Mouse (Mus musculus): ENCODE results near the gene Gm3250. TPM values are rescaled to one million over a fixed set of nuclear protein-coding genes. Genes with fewer than 3 reads are reported as not detected.
"Not testable (repeated sequence)": the region's sequence is repeated elsewhere in the genome, so short reads cannot be mapped to it uniquely, and the experiment has no call there.

Gene Gm3250
- not detected for total RNA-seq (2021)

- not testable (repeated sequence) for DNase-seq
Measured at GRCm38 (mm10) chr10:77782442-77782841, at the start of gene Gm3250. Gene Gm3250 (minus strand): TSS chr10:77782542.

DNA sequence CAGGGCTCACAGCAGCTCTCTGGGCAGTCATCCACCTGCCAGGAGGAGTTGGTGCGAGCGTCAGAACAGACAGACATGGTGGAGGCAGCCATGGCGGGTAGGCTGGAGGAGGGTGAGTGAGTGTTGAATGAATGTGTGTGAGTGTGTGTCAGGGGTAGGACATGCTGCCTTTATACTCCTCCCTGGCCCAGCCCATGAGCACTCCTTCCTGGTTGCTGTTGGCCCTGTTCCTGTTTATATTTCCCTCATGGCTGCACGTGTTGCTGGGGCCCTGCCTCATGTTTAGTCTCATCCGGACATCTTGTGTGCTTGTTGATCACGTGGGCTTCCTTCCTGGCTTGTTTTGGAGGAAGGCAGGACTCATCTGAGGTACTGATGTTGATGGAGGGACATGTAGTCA lies 44.6 kb upstream of the Gm3250 start, which contains the start of gene Krtap10-4:
Gene Krtap10-4, minus strand, starts transcription at position 145 of the 400 bp plus-strand sequence.
- DNase-seq: no peak

DNA sequence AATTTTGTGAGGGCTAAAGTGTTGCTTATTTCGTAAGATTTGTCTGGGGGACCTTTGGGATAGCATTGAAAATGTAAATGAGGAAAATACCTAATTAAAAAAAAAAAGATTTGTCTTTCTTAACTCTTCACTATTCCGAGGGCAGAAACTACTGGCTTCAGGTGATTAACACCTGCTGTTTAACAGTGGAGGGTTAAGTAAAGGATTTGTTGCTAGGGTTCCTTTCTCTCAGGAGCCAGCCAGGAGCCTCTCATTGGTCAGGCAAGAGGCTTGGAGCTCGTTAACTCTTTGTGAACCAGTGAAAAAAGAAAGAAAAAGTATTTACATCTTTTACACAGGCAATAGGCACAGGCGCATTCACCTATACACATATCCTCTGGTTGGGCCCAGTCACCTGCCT lies 36.9 kb upstream of the Gm3250 start:
- no peak for DNase-seq

DNA sequence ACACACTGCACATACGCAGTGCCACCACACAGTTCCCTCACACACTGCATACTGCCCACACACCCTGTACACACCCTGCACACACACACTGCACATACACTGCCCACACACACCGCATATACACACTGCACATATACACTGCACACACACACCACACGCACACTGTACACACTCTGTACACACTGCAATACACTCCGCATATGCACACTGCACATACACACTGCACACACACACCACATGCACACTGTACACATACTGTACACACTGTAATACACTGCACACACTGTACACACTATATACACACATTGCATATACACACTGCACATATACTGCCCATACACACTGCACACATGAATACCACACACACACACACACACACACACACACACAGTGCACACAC lies 36.2 kb upstream of the Gm3250 start:
- DNase-seq: no peak

GRCm38 (mm10) chr10:77815514-77815913 lies 33.2 kb upstream of the Gm3250 start:
- no peak for DNase-seq

DNA sequence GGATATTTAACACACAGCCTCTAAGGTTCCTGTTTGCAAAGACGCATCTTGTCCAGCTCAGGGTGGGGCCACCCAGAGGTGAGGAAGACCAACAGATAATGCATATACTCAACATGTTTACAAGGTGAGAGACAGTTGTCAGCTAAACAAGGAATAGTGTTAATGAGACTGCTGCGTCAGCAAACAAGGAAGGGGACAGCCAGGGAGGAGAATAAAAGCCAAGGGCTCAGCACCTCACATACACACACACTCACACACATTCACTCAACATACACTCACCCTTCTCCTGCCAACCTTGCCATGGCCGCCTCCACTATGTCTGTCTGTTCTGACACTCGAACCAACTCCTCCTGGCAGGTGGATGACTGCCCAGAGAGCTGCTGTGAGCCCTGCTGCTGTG lies 32.0 kb upstream of the Gm3250 start, which contains the start of gene Gm2696:
Gene Gm2696, plus strand, starts transcription at position 301 of the 400 bp plus-strand sequence.
- DNase-seq: no peak

DNA sequence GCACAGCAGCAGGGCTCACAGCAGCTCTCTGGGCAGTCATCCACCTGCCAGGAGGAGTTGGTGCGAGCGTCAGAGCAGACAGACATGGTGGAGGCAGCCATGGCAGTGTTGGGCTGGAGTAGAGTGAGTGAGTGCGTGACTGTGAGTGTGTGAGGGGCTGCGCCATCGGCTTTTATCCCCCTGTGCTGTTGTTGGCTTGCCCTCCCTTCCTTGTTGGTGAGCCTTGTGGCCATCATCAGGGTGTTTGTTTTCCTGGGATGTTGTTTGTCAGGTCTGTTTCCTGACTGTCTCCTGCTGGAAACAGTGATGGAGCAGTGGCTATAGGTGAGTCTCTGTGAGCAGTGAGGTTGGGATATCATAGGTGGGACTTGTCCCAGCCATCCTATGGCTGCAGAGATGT lies 29.4 kb upstream of the Gm3250 start, which contains the start of gene Gm9507:
Gene Gm9507, minus strand, starts transcription at position 101 of the 400 bp plus-strand sequence.
- no peak for DNase-seq

DNA sequence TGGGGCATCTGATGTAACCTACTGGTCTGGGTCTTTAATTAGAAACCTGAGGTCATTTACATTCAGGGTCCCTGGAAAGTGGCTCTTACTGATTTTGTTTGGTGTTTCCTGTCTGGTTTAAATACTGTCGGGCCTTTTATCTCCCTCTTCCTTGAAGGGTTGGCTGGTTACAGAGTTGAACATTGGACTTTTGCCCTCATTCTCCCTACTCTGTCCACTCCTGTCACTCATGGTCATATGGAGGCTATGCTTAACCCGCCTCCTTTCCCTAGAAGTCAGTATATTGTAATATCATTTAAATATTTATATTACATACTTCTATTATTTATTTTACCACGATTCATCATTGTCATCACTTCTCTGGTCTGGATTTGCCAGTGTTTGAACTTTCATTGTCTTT lies 21.8 kb upstream of the Gm3250 start:
- DNase-seq: no peak

- DNase-seq: no peak
Measured at GRCm38 (mm10) chr10:77798921-77799508, 16.7 kb upstream of the Gm3250 start, which contains the start of gene Gm19668. Gene Gm19668 (minus strand): TSS chr10:77799133.

DNA sequence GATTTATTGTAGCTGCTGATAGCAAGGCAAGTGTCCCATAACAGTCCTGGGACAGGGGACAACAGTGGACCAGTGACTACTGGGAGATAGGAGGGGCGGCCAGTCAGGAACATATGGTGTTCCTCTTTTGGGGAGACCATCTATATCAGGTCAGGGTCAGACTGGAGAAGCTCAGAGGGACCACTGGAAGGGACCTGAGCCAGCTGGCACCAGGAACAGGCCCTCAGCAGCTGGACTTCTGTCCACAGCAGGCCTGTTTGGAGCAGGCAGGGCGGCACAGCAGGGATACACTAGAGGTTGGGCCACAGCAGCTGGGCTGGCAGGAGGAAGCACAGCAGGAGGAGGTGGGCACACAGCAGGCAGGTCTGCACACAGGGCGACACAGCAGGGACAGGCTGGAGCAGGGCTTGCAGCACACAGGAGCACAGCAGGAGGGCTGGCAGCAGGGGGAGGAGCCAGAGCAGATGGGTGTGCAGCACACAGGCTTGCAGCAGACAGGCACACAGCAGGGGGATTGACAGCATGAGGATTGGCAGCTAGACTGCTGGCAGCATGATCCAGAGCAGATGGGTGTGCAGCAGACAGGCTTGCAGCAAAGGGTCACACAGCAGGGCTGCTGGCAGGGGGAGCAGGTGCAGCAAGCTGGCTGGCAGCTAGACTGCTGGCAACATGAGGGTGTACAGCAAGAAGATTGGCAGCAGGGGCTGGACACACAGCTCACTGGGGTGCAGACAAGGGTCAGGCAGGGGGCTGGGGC lies 16.0 kb upstream of the Gm3250 start:
- not testable (repeated sequence) for DNase-seq

- DNase-seq: no peak
Measured at GRCm38 (mm10) chr10:77797677-77798076, 15.3 kb upstream of the Gm3250 start.

DNA sequence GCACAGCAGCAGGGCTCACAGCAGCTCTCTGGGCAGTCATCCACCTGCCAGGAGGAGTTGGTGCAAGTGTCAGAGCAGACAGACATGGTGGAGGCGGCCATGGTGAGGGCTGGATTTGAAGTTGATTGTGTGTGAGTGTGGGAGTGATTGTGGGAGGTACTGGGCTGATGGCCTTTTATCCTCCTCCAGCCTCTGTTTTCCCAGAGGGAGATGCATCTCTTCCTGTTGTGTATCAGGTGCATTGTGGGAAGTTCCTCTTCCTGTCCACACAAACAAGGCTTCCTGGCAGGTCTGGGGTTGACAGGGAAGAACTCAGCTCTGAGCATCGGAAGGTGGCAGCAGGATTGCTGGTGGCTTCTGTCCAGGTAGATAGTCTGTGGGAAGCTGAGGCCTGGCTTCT lies 12.6 kb upstream of the Gm3250 start, which contains the start of gene Gm9639:
Gene Gm9639, minus strand, starts transcription at position 101 of the 400 bp plus-strand sequence.
- no peak for DNase-seq

DNA sequence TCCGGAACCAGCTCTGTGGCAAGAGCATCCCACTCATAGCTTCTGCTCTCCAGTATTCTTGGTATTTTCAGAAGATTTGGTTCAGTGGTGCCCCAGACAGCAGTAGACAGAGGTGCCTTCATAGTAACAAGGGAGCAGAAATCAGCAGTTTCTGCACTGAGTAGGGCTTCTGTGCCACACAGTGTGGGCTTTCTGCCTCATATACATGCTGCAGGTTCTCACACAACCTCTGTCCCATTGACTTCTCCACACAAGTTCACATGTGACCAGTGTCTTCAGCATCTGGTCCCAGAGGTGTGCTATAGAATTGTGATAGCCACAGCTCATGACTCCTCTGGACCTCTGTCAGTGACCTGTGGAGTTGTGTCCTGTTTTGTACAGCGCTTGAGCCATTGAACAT lies 6.3 kb upstream of the Gm3250 start:
- no peak for DNase-seq

DNA sequence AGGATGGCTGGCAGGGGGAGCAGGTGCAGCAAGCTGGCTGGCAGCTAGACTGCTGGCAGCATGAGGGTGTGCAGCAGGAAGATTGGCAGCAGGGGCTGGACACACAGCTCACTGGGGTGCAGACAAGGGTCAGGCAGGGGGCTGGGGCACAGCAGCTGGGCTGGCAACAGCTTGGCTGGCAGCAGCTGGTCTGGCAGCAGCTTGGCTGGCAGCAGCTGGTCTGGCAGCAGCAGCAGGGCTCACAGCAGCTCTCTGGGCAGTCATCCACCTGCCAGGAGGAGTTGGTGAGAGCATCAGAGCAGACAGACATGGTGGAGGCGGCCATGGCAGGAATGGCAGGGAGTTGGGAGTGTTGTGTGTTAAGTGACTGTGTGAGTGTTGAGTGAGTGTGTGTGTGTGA lies 5.5 kb upstream of the Gm3250 start, which contains the start of gene Gm7137:
Gene Gm7137, minus strand, starts transcription at position 325 of the 400 bp plus-strand sequence.
- not testable (repeated sequence) for DNase-seq

GRCm38 (mm10) chr10:77783396-77783795 lies 1.1 kb upstream of the Gm3250 start:
- DNase-seq: not testable (repeated sequence)

DNA sequence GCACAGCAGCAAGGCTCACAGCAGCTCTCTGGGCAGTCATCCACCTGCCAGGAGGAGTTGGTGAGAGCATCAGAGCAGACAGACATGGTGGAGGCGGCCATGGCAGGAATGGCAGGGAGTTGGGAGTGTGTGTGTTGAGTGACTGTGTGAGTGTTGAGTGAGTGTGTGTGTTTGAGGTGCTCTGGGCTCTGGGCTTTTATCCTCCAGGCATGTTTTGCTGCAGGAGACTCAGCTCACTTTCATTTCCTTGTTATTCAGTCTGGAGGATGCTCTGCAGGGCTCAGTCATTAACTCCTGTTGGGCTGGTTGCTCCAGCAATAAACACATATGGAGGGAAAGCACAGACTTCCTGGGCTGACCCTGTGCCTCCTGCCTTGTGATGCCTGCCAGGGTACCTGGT lies 5.5 kb downstream of the Gm3250 start, which contains the start of gene Gm7138:
Gene Gm7138, minus strand, starts transcription at position 101 of the 400 bp plus-strand sequence.
- DNase-seq: not testable (repeated sequence)

GRCm38 (mm10) chr10:77772142-77772541 lies 10.2 kb downstream of the Gm3250 start:
- not testable (repeated sequence) for DNase-seq

DNA sequence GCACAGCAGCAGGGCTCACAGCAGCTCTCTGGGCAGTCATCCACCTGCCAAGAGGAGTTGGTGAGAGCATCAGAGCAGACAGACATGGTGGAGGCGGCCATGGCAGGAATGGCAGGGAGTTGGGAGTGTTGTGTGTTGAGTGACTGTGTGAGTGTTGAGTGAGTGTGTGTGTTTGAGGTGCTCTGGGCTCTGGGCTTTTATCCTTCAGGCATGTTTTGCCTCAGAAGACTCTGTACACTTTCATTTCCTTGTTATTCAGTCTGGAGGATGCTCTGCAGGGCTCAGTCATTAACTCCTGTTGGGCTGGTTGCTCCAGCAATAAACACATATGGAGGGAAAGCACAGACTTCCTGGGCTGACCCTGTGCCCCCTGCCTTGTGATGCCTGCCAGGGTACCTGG lies 11.1 kb downstream of the Gm3250 start, which contains the start of gene Gm3238:
Gene Gm3238, minus strand, starts transcription at position 101 of the 400 bp plus-strand sequence.
- not testable (repeated sequence) for DNase-seq

GRCm38 (mm10) chr10:77769727-77770126 lies 12.6 kb downstream of the Gm3250 start:
- no peak for DNase-seq

GRCm38 (mm10) chr10:77759582-77759981 lies 22.8 kb downstream of the Gm3250 start, which contains the start of gene Gm3233:
Gene Gm3233 (minus strand): TSS chr10:77759682.
- not testable (repeated sequence) for DNase-seq

GRCm38 (mm10) chr10:77753448-77753847 lies 28.9 kb downstream of the Gm3250 start:
- no peak for DNase-seq

DNA sequence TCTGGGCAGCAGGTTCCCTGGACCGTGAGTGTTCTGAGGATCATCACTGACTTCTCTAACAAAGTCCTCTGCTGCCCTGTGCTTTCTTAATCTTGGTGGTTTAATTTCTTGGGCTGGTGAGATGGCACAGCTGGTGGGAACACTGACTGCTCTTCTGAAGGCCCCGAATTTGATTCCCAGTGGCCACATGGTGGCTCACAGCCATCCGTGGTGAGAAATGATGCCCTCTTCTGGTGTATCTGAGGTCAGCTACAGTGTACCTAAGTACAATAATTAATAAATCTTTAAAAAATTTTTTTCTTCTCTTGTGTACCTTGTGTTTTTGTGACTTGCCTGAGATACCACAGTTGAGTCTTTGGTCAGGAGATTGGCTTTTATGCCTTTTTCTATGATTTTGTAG lies 30.0 kb downstream of the Gm3250 start:
- not testable (repeated sequence) for DNase-seq

GRCm38 (mm10) chr10:77751254-77751653 lies 31.1 kb downstream of the Gm3250 start, which contains the start of gene Gm9736:
Gene Gm9736 (minus strand): TSS chr10:77751354.
- DNase-seq: not testable (repeated sequence)

Data from layer of hippocampus, postnatal 36 days (tissue).